Mouse (Mus musculus) heart, embryonic 13.5 days (tissue): ENCODE measurements at regions not wholly inside any gene's neighbourhood (a gene's known extent, or its start where the extent isn't known, plus 50 kb on each side); places are given as distances from the start of the nearest gene placed in this dataset.
A peak's percentile ranks its signal among the peaks of the same experiment; 100 is the strongest.

Experiments
- ATAC-seq: fragments of 200-750 bp; cut with Nextera tagmentation; 2 replicates; pipeline ENCODE4 v1.8.0; 2017; ENCODE audit warnings: moderate TSS enrichment; ENCODE audit not compliant: insufficient number of reproducible peaks, low FRiP score, low TSS enrichment; ENCODE audit errors: extremely low read depth
- H3K27ac ChIP-seq: fragments of 300-500 bp; sonication (generic); replicated peaks from 2 replicates; pipeline ENCODE4 v1.5.1; 2015; ENCODE audit warnings: moderate library complexity, mild to moderate bottlenecking, inconsistent platforms
- H3K27me3 ChIP-seq: fragments of 300-500 bp; sonication (generic); replicated peaks from 2 replicates; pipeline ENCODE4 v1.6.1; 2015; ENCODE audit warnings: mild to moderate bottlenecking, inconsistent platforms
- H3K36me3 ChIP-seq: fragments of 300-500 bp; sonication (generic); 2 replicates; pipeline ENCODE4 v1.6.1; 2015; ENCODE audit warnings: mild to moderate bottlenecking, inconsistent platforms
- H3K4me1 ChIP-seq: fragments of 300-500 bp; sonication (generic); 2 replicates; pipeline ENCODE4 v1.6.1; 2015; ENCODE audit warnings: inconsistent platforms
- H3K4me2 ChIP-seq: fragments of 300-500 bp; sonication (generic); 2 replicates; pipeline ENCODE4 v1.6.1; 2015; ENCODE audit warnings: inconsistent platforms, mild to moderate bottlenecking, moderate library complexity
- H3K4me3 ChIP-seq: fragments of 300-500 bp; sonication (generic); 2 replicates; pipeline ENCODE4 v1.5.1; 2015; ENCODE audit warnings: moderate library complexity, mild to moderate bottlenecking, inconsistent platforms
- H3K9ac ChIP-seq: fragments of 300-500 bp; sonication (generic); 2 replicates; pipeline ENCODE4 v1.6.1; 2015; ENCODE audit warnings: inconsistent platforms, mild to moderate bottlenecking, moderate library complexity
- H3K9me3 ChIP-seq: fragments of 300-500 bp; sonication (generic); 2 replicates; pipeline ENCODE4 v1.6.1; 2016; ENCODE audit warnings: inconsistent platforms
- WGBS: fragments of 180-500 bp; shearing (Covaris S2); methylation state at CpG from one replicate; pipeline ENCODE4 v1.1.7; 2015; ENCODE audit warnings: mixed read lengths; 5-methylcytosine and 5-hydroxymethylcytosine counted together

GRCm38 (mm10) chr14:21932771-21933170 is 56.6 kb downstream of the Zfp503 start:
- H3K27ac ChIP-seq, result no peak overlapping the region
- H3K4me1 ChIP-seq, result no peaks in the 10 kb centered on the region
- H3K27me3 ChIP-seq, result peaks cover 13% of the 10 kb centered on the region; the same call in 1 of the 2 replicates
- no peaks in the 10 kb centered on the region for H3K36me3 ChIP-seq
- no peak overlapping the region for H3K4me2 ChIP-seq
- H3K9me3 ChIP-seq, result no peaks in the 10 kb centered on the region
- 77% methylated on average over 2 of the region's 2 CpGs for WGBS
- no peak overlapping the region for H3K4me3 ChIP-seq
- no peak for ATAC-seq
- no peak overlapping the region for H3K9ac ChIP-seq

DNA sequence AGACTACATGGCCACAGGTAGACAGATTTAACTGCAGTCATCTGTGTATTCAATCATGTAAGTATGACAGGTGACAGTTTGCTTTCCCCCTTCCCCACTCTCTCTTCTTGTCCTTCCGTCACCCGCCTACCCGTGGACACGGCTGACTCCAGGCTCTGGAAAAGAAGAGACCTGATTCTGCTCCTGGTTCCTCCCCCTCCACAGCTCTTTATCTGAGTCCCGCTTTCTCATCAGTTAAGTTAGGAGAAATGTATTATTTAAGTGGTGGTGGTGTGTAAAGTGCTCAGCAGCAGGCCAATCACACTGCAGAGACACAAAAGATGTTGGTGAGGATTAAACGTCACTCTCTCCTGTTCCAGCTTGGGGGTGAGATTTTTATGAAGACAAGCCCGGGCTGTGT is 57.5 kb downstream of the Zfp503 start:
- WGBS, result 46% methylated on average over 7 of the region's 7 CpGs
- no peaks in the 10 kb centered on the region for H3K36me3 ChIP-seq
- no peaks in the 10 kb centered on the region for H3K4me1 ChIP-seq
- H3K4me2 ChIP-seq, result no peak overlapping the region
- H3K9ac ChIP-seq, result no peak overlapping the region
- peaks cover 13% of the 10 kb centered on the region; the same call in 1 of the 2 replicates for H3K27me3 ChIP-seq
- no peaks in the 10 kb centered on the region for H3K9me3 ChIP-seq
- ATAC-seq, result no peak
- no peak overlapping the region for H3K4me3 ChIP-seq
- H3K27ac ChIP-seq, result no peak overlapping the region

- H3K4me2 ChIP-seq, result no peak overlapping the region
- H3K4me3 ChIP-seq, result no peak overlapping the region
- H3K9me3 ChIP-seq, result no peaks in the 10 kb centered on the region
- H3K36me3 ChIP-seq, result no peaks in the 10 kb centered on the region
- ATAC-seq, result no peak
- WGBS, result 59% methylated on average over 5 of the region's 5 CpGs
- H3K27me3 ChIP-seq, result peaks cover 13% of the 10 kb centered on the region; the same call in 1 of the 2 replicates
- no peak overlapping the region for H3K27ac ChIP-seq
- H3K9ac ChIP-seq, result no peak overlapping the region
- peaks cover 5% of the 10 kb centered on the region; the same call in 1 of the 2 replicates for H3K4me1 ChIP-seq
These were observed 60.4 kb downstream of the Zfp503 start for GRCm38 (mm10) chr14:21929048-21929447.

DNA sequence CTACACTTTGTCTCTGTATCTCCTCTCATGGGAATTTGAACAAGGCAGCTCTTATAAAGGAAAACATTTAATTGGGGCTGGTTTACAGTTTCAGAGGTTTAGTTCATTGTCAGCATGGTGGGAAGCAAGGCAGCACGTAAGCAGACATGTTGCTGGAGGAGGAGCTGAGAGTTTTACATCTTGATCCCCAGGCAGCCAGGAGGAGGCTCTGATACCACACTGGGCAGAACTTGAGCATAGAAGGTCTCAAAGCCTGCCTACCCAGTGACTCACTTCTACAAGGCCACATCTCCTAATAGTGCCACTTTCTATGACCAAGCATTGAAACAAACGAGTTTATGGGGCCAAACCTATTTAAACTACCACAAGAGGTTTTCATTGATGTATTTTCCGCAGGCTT is 67.9 kb upstream of the Comtd1 start:
- Histone ChIP-seq H3K4me2 (no peak overlapping the region), H3K9ac (no peak overlapping the region), H3K4me3 (no peak overlapping the region), H3K4me1 (0 out of 2 replicates have a peak, but pooled peaks cover 4% of the 10 kb centered on the region), H3K36me3 (no peaks in the 10 kb centered on the region), H3K9me3 (no peaks in the 10 kb centered on the region), H3K27ac (no peak overlapping the region), H3K27me3 (no peaks in the 10 kb centered on the region)
- no peak for ATAC-seq
- WGBS, result 73% methylated on average over 3 of the region's 3 CpGs

- Histone ChIP-seq H3K4me1 (peaks cover 33% of the 10 kb centered on the region), H3K27me3 (no peaks in the 10 kb centered on the region), H3K4me3 (peak overlapping the region; percentile 27; the same call in 1 of the 2 replicates), H3K4me2 (peak overlapping the region; percentile 62), H3K9ac (no peak overlapping the region; the same call in 1 of the 2 replicates), H3K9me3 (no peaks in the 10 kb centered on the region), H3K36me3 (no peaks in the 10 kb centered on the region), H3K27ac (peak overlapping the region; percentile 66)
- 25% methylated on average over 18 of the region's 18 CpGs for WGBS
- no peak for ATAC-seq
These were observed 56.0 kb upstream of the Comtd1 start for GRCm38 (mm10) chr14:21904498-21905395.

- Histone ChIP-seq H3K4me3 (peak overlapping the region; percentile 27), H3K27me3 (no peaks in the 10 kb centered on the region), H3K9me3 (no peaks in the 10 kb centered on the region), H3K27ac (peak overlapping the region; percentile 85), H3K4me1 (peaks cover 33% of the 10 kb centered on the region), H3K9ac (peak overlapping the region; percentile 56), H3K36me3 (no peaks in the 10 kb centered on the region), H3K4me2 (peak overlapping the region; percentile 62)
- 23% methylated on average over 23 of the region's 23 CpGs for WGBS
- 0 out of 2 replicates have a peak, but pooled peaks have one; percentile 19 for ATAC-seq
These were observed 55.1 kb upstream of the Comtd1 start for GRCm38 (mm10) chr14:21903562-21904497.

- H3K4me3 ChIP-seq, result no peak overlapping the region
- H3K27ac ChIP-seq, result peak overlapping the region; percentile 85
- H3K27me3 ChIP-seq, result no peaks in the 10 kb centered on the region
- H3K9me3 ChIP-seq, result no peaks in the 10 kb centered on the region
- H3K4me1 ChIP-seq, result peaks cover 33% of the 10 kb centered on the region
- WGBS, result 76% methylated on average over 1 of the region's 1 CpGs
- H3K9ac ChIP-seq, result no peak overlapping the region
- no peak for ATAC-seq
- H3K36me3 ChIP-seq, result no peaks in the 10 kb centered on the region
- H3K4me2 ChIP-seq, result no peak overlapping the region
These were observed 54.1 kb upstream of the Comtd1 start for GRCm38 (mm10) chr14:21902856-21903255.

DNA sequence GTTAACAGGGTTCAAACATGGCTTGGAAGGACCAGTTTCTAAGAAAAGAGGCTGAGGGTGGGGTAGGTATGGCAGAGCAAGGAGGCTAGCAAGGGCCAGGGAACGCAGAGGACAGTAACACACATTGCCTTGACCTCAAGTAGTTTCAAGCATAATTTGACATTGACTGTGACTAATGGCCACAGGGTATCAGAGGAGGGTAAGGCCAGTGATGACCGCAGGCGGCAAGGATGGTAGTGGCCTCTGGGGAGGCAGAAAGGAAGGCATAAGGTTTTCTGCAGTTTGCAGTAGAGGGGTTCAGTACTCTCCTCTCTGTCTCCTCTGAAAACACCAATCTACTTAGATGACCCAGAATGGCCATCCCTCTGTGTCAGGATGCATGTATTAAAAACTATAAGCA is 53.7 kb upstream of the Comtd1 start:
- Histone ChIP-seq H3K9ac (no peak overlapping the region; the same call in 1 of the 2 replicates), H3K27me3 (no peaks in the 10 kb centered on the region), H3K27ac (no peak overlapping the region), H3K4me2 (no peak overlapping the region), H3K4me3 (no peak overlapping the region), H3K9me3 (no peaks in the 10 kb centered on the region), H3K36me3 (no peaks in the 10 kb centered on the region), H3K4me1 (peaks cover 33% of the 10 kb centered on the region)
- WGBS, result 90% methylated on average over 3 of the region's 3 CpGs
- no peak for ATAC-seq

DNA sequence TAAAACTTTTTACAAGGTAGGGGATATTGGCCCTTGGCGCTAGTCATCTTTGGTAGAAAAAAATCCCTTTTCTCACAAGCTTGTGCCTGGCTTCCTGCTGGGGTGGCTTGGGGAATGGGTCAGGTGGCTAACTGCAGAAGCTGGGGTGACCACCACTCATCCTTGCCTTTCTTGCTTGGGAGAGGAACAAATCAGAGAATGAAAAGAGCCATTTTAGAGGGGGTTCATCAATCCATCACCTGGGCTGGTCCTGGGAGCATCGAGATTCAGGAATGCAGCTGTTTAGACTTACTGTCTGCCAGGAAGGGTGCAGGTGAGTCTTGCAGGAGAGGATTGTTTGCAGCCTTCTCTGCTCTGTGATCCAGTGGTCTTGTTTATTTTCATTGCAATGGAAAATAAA is 52.2 kb upstream of the Comtd1 start:
- 66% methylated on average over 2 of the region's 2 CpGs for WGBS
- Histone ChIP-seq H3K27ac (no peak overlapping the region), H3K4me2 (no peak overlapping the region), H3K9me3 (no peaks in the 10 kb centered on the region), H3K4me1 (peaks cover 32% of the 10 kb centered on the region), H3K9ac (no peak overlapping the region), H3K27me3 (no peaks in the 10 kb centered on the region), H3K4me3 (no peak overlapping the region), H3K36me3 (no peaks in the 10 kb centered on the region)
- no peak for ATAC-seq

DNA sequence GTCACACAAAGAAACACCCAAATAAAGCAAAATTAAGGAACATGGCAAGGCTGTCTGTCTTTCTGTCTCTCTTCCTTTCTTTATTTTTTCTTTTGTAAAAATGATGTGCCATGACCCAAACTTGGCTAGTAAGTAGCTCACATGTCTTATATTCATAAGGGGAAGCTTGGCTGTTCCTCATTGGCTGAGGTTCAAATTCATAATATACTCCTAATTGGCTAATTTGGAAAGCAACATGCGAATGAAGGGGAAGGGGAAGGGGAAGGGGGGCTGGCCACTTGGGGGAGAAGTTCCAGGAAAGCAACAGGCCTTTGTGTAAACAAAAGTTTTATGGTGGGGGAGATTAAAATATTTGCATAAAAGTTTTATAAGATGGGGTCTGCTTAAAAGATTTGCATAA is 51.7 kb upstream of the Comtd1 start:
- Histone ChIP-seq H3K4me3 (no peak overlapping the region), H3K27me3 (no peaks in the 10 kb centered on the region), H3K9me3 (no peaks in the 10 kb centered on the region), H3K4me2 (no peak overlapping the region), H3K27ac (no peak overlapping the region), H3K9ac (no peak overlapping the region), H3K4me1 (peaks cover 27% of the 10 kb centered on the region), H3K36me3 (no peaks in the 10 kb centered on the region)
- no peak for ATAC-seq
- 62% methylated on average over 1 of the region's 1 CpGs for WGBS
